8 mouse cellular contexts compared by ENCODE assay signal in the genomic region with DNA sequence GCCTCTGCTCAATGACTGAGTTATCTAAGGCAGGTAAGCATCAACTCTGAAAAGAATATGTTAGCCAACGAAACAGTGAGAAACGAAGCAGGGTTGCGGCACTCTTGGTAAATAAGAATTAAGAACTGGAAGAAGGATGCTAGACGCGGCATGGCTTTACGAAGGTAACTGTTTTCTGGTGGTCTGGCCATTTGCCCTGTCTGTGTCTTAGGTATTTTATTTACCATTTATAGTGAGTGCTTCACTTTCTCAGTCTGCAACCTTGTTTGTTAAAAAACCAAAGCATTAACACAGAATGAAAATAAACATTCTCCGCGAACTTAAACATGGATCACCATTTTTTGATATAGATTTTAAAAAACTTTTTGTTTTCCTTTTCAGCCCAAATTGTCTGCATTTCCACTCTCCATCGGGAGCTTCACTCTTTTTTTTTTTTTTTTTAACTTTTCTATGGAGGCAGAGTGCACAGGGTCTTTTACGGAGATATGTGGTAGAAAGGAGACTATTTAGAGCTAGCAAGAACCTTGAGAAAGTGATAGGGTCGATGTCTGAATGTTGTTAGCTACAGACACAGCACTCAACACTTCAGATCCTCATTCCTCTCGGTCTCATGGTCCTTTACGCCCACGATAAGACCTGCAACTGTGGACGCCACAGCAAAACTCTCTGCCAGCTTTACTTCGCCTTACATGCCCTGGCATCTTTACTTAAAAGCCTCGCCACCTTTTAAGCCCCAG. TPM values are rescaled to one million over a fixed set of nuclear protein-coding genes. Genes with fewer than 3 reads are reported as not detected.
DNase-seq lines count a peak whose midpoint lies in the region; ATAC-seq and TF ChIP-seq lines count a peak whose summit lies in the region.

No protein-coding gene starts in this region.

- H3K27me3 ChIP-seq in lung, embryonic 15.5 days = no peaks in the 10 kb centered on the region
- no peaks in the 10 kb centered on the region for H3K27me3 ChIP-seq in limb, embryonic 10.5 days (ENCODE audit: low read depth, poor library complexity, severe bottlenecking)

- 29% methylated on average over 17 of the region's 17 CpGs for WGBS in lung, embryonic 15.5 days
- 33% methylated on average over 17 of the region's 17 CpGs for WGBS in limb, embryonic 10.5 days
- 28% methylated on average over 17 of the region's 17 CpGs for WGBS in olfactory bulb, adult 2 months

- H3K9ac ChIP-seq in lung, embryonic 15.5 days = peak overlapping the region; percentile 88

- peak overlapping the region; percentile 72 for H3K4me2 ChIP-seq in lung, embryonic 15.5 days

- DNase-seq in lung, adult 18-20 months = no peak
- no peak for DNase-seq in limb, embryonic 10.5 days (ENCODE audit: low spot score)
- DNase-seq in adrenal gland, adult 8-10 months = no peak
- no peak for DNase-seq in spleen, adult 12 weeks (ENCODE audit: low spot score)
- DNase-seq in frontal cortex, postnatal 36 days (ENCODE audit: low spot score in 2 of 2) = no peak

- H3K4me3 ChIP-seq in lung, embryonic 15.5 days = peak overlapping the region; percentile 86
- H3K4me3 ChIP-seq in embryonic fibroblast, embryonic 13.5 days (ENCODE audit: insufficient read depth, low read length) = peak overlapping the region; percentile 97
- H3K4me3 ChIP-seq in limb, embryonic 10.5 days = peak overlapping the region; percentile 97
- peak overlapping the region; percentile 88 for H3K4me3 ChIP-seq in olfactory bulb, adult 2 months (ENCODE audit: insufficient read depth, low read depth, low read length)

- 0 out of 2 replicates have a peak, but pooled peaks cover 2% of the 10 kb centered on the region for H3K36me3 ChIP-seq in lung, embryonic 15.5 days
- peaks cover 4% of the 10 kb centered on the region for H3K36me3 ChIP-seq in limb, embryonic 10.5 days

- TF ChIP-seq POLR2A in embryonic fibroblast, embryonic 13.5 days (IDR thresholded peaks at IDR 0.05; ENCODE audit: low read depth, low read length) = peak; percentile 37; the same call in 1 of the 2 replicates
- TF ChIP-seq POLR2A in olfactory bulb, adult 2 months (IDR thresholded peaks at IDR 0.05; ENCODE audit: insufficient read depth, low read depth, low read length) = no peak

- peak overlapping the region; percentile 50; the same call in 1 of the 2 replicates for H3K27ac ChIP-seq in lung, embryonic 15.5 days
- H3K27ac ChIP-seq in embryonic fibroblast, embryonic 13.5 days (ENCODE audit: insufficient read depth, low read length) = peak overlapping the region; percentile 62
- peak overlapping the region; percentile 90 for H3K27ac ChIP-seq in limb, embryonic 10.5 days
- H3K27ac ChIP-seq in olfactory bulb, adult 2 months (ENCODE audit: insufficient read depth, low read depth, low read length) = peak overlapping the region; percentile 41

- H3K9me3 ChIP-seq in lung, embryonic 15.5 days = no peaks in the 10 kb centered on the region
- H3K9me3 ChIP-seq in limb, embryonic 10.5 days (replicated peaks) = no peaks in the 10 kb centered on the region

- no peak; the same call in 1 of the 2 replicates for ATAC-seq in lung, embryonic 15.5 days (ENCODE audit: borderline replicate concordance, extremely low read depth, low FRiP score, low TSS enrichment)

- peaks cover 12% of the 10 kb centered on the region; the same call in 1 of the 2 replicates for H3K4me1 ChIP-seq in lung, embryonic 15.5 days
- H3K4me1 ChIP-seq in embryonic fibroblast, embryonic 13.5 days (ENCODE audit: control insufficient read depth, insufficient read depth, low read length) = no peaks in the 10 kb centered on the region
- peaks cover 13% of the 10 kb centered on the region for H3K4me1 ChIP-seq in limb, embryonic 10.5 days
- H3K4me1 ChIP-seq in olfactory bulb, adult 2 months (ENCODE audit: control insufficient read depth, insufficient read depth, low read length) = no peaks in the 10 kb centered on the region

- TF ChIP-seq CTCF in embryonic fibroblast, embryonic 13.5 days (IDR thresholded peaks at IDR 0.05; ENCODE audit: borderline replicate concordance, insufficient read depth, low read length) = no peak
- TF ChIP-seq CTCF in olfactory bulb, adult 2 months (IDR thresholded peaks at IDR 0.05; ENCODE audit: insufficient read depth, low read depth, low read length) = no peak

RNA-seq across cellular contexts. Expression of a gene that starts 0.5 kb away (rescaled TPM):
- polyA plus RNA-seq in lung, embryonic 15.5 days (2015; fragmentation: Nextera tagmentation; extraction: Ambion mirVana) = 19.3 and 19.6 TPM in 2 replicates
- polyA plus RNA-seq in embryonic fibroblast, embryonic 13.5 days (2011; ENCODE audit: insufficient read length, low read depth, missing spikeins) = 21.8 and 23.0 TPM in 2 replicates
- 10.2 and 10.9 TPM in 2 replicates for polyA plus RNA-seq in limb, embryonic 10.5 days (2016; fragmentation: Nextera tagmentation; extraction: Ambion mirVana)
- 52.0 TPM in 1 of 2 replicates, not detected in the other for polyA plus RNA-seq in olfactory bulb, adult 2 months (2012; ENCODE audit: insufficient read depth, insufficient read length, low replicate concordance, missing spikeins)
- total RNA-seq in adrenal gland, adult 8-10 months (2022) = 10 to 100 TPM; 33.3 to 36.7 (median 34.6) TPM

RNA-seq across cellular contexts. Expression of a gene that starts 26.3 kb away (rescaled TPM):
- polyA plus RNA-seq in lung, embryonic 15.5 days (2015; fragmentation: Nextera tagmentation; extraction: Ambion mirVana) = 0.10 TPM in 1 of 2 replicates, not detected in the other
- not detected in 2 replicates for polyA plus RNA-seq in embryonic fibroblast, embryonic 13.5 days (2011; ENCODE audit: insufficient read length, low read depth, missing spikeins)
- polyA plus RNA-seq in limb, embryonic 10.5 days (2016; fragmentation: Nextera tagmentation; extraction: Ambion mirVana) = not detected in 2 replicates
- not detected in 2 replicates for polyA plus RNA-seq in olfactory bulb, adult 2 months (2012; ENCODE audit: insufficient read depth, insufficient read length, low replicate concordance, missing spikeins)
- total RNA-seq in adrenal gland, adult 8-10 months (2022) = not detected

RNA-seq across cellular contexts. Expression of a gene that starts 38.5 kb away (rescaled TPM):
- 5.5 and 6.4 TPM in 2 replicates for polyA plus RNA-seq in lung, embryonic 15.5 days (2015; fragmentation: Nextera tagmentation; extraction: Ambion mirVana)
- 10.0 and 10.6 TPM in 2 replicates for polyA plus RNA-seq in embryonic fibroblast, embryonic 13.5 days (2011; ENCODE audit: insufficient read length, low read depth, missing spikeins)
- polyA plus RNA-seq in limb, embryonic 10.5 days (2016; fragmentation: Nextera tagmentation; extraction: Ambion mirVana) = 10.0 and 11.6 TPM in 2 replicates
- polyA plus RNA-seq in olfactory bulb, adult 2 months (2012; ENCODE audit: insufficient read depth, insufficient read length, low replicate concordance, missing spikeins) = not detected in 2 replicates
- total RNA-seq in adrenal gland, adult 8-10 months (2022) = 10 to 100 TPM in 3 of 4 experiments, 1 to 10 TPM in 1; 8.8 to 16.3 (median 13.1) TPM
